Mouse (Mus musculus): Measurements from ENCODE around the gene Pyroxd1. TPM values are rescaled to one million over a fixed set of nuclear protein-coding genes. Genes with fewer than 3 reads are reported as not detected.
"Not testable (repeated sequence)": the region's sequence is repeated elsewhere in the genome, so short reads cannot be mapped to it uniquely, and the experiment has no call there.

Pyroxd1 gene
- 11.9 and 12.6 TPM in 2 replicates for total RNA-seq (2021)
- long read RNA-seq, experiment 1, transcript Pyroxd1-201 (12 exons, 2,831 nt) = major isoform, 14 of 30 reads
- long read RNA-seq, experiment 1, partial matches to known transcripts = 0 of 30 reads
- long read RNA-seq, experiment 1, other reads (novel, unspliced or antisense) = 16 of 30 reads
- long read RNA-seq, experiment 2, transcript Pyroxd1-201 (12 exons, 2,831 nt) = major isoform, 8 of 21 reads
- long read RNA-seq, experiment 2, partial matches to known transcripts = 0 of 21 reads
- long read RNA-seq, experiment 2, other reads (novel, unspliced or antisense) = 13 of 21 reads

DNA sequence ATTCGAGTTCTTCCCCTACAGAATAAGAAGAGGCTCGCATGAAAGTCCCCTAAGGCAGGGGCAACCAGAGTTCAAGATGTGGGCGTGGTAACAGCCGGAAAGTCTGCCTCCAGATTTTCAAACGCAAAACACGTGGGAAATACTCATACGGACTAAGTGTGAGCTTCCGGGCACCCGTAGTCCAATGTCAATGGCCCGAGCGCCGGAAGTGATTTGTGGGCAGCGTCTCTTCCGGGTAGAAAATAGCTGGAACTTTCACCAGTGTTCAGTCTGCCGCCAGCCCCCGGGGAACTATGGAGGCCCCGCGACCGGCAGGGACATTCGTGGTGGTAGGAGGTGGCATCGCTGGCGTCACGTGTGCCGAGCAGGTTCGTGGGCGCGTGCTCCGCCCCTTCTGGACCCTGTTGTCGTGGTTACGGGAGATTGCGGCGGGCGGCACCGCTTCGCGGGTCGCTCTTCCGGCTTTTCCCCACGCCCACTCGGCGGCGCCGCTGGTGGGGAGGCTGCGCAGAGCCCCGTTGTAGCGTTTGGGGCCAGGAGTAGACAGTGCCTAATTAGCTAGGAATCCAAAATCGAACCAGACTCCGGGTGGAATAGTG is at the start of gene Pyroxd1:
Gene Pyroxd1 (plus strand): TSS at position 215 of the 599 bp plus-strand sequence.
- peak; percentile 90 for DNase-seq

- no peak for DNase-seq
Measured at GRCm38 (mm10) chr6:142298098-142298497, 47.4 kb upstream of the Pyroxd1 start, which contains the start of gene Iapp. Gene Iapp (plus strand): TSS chr6:142298423.

- DNase-seq = no peak
Measured at GRCm38 (mm10) chr6:142305076-142305475, 40.4 kb upstream of the Pyroxd1 start.

DNA sequence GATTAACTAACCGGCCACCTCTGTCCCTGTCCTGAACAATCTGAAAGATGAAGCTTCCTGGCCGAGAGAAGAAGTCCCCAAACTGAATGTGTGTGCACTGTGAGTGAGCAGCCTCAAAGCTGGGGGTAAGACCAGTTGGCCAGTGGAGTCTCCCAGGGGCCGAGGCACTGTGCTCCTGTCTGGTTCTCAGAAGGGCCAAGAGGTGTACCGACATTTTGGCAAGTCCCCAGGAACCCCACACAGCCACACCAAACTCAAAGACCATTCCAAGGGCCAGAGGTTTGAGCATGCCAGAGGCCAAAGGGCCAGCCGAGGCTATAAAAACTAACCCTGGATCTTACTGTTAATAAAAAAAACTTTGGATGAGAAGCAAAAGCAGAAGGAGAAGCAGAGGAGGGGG is 31.2 kb upstream of the Pyroxd1 start:
- no peak for DNase-seq

GRCm38 (mm10) chr6:142317106-142317505 is 28.3 kb upstream of the Pyroxd1 start:
- no peak for DNase-seq

DNA sequence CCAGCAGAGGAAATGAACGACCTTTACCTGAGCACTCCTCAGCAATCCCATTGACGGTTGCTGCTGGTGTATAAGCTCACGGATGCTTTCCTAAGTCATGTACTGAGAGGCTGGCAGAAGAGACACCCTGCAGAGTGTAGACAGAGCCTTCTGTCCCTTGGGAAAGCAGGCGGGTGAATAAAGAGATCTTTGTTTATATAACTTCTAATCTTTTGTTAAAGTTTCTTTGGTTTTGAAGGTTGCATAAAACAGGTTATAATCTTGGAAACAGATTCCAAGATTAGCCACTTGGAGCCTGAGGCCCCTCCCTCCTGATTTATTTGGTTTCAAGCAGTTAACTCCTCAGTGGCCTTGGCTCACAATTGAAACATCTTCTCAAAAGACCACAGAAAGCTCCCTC is 22.6 kb upstream of the Pyroxd1 start, which contains the start of gene Slco1a5:
Gene Slco1a5 (minus strand): TSS at position 101 of the 400 bp plus-strand sequence.
- no peak for DNase-seq

- no peak for DNase-seq
Measured at GRCm38 (mm10) chr6:142326598-142326997, 18.9 kb upstream of the Pyroxd1 start.

GRCm38 (mm10) chr6:142329201-142329600 is 16.3 kb upstream of the Pyroxd1 start:
- no peak for DNase-seq

DNA sequence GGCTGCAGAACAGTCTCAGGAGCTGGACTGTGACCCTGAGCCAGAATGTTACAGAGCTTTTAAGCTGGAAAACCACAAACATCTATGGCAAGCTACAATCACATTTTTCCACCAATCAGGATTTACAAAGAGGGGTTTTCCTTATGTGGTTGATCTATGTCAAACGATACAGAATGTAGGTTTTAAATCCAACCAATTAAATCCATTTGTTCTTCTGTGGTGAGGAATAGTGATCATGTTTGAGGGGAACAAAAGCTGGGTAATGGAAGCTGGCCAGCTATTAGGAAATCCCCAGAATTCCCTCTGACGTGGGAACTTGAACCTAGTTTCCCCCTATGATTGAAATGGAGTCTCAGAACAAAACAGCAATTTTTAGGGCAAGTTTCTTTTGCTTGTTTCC is 6.5 kb upstream of the Pyroxd1 start:
- no peak for DNase-seq

DNA sequence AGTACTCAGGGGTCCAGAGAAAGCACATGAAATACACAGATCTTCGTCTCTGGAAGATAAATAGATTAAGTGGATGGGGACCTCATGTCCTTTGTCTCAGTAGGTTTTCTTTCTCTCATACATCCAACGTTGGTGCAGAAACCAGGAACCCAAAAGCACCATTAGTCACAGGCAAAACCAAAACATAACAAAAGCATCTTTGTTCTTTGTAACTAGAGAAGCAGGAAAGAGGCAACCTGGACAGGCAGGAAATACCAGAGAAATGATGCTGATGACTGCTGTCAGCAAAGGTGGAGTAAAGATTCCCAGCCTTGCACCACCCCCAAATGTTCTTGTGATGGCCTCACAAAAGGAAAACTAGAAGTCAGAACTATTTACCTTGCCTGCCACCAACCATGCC is 5.9 kb upstream of the Pyroxd1 start:
- DNase-seq = no peak

DNA sequence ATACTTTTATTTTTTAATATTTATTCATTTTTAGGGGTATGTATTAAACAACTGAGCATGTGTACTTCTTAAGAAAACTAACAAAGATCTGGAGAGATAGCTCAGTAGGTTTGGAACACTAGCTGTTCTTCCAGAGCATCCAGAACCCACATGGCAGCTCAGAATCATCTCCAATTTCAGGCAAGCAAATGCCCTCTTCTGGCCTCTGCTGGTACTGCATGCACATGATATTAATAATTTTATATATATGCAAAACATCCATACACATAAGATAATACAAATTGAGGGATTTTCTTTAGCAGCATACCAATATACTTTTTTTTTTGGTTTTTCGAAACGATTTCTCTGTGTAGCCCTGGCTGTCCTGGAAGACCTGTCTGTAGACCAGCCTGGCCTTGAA is 1.9 kb upstream of the Pyroxd1 start:
- DNase-seq = peak; percentile 59

GRCm38 (mm10) chr6:142346181-142347110 is 992 bp downstream of the Pyroxd1 start:
- DNase-seq = no peak

DNA sequence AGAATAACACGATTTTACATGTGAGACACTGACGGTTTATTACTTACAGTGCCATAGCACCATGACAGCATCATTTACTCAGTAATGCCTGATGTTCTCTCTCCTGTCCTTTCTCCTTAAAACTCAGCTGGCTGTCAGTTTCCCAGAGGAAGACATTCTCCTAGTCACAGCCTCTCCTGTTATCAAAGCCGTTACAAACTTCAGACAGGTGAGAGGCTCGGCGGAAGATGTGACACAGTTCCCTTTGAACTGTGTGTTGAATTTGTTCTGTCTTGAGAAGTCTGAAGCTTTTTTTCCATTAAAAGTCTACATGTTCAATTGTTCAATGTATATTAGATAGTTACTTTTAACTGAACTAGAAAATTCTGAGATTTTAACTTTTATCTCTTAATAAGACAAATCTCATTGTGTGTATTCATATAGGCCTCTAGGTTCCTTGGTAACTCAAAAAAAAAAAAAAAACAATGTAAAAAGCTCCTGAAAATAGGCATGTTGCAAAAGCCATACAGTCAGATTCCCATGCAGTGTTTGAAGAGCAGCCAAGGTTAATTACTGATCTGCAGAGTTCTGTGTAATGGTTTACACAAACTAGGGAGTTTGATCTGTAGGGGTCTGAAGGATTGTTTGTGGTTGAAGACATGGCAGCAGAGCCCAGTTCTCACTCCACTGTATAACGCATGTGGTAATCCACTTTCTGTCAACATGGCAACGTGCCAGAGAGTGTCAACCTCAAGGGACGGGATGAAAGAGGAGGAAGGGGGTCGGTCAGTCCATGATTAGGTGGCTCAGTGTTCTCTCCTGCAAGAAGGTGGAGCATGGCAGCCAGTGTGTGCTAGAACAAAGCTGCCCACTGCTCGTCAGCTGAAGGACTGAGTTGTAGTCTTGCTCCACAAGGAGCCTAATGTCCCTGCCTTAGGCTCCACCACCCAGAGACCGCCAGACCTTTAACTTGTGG is 2.3 kb downstream of the Pyroxd1 start:
- DNase-seq = no peak

- not testable (repeated sequence) for DNase-seq
Measured at GRCm38 (mm10) chr6:142352099-142352498, 6.6 kb downstream of the Pyroxd1 start.

DNA sequence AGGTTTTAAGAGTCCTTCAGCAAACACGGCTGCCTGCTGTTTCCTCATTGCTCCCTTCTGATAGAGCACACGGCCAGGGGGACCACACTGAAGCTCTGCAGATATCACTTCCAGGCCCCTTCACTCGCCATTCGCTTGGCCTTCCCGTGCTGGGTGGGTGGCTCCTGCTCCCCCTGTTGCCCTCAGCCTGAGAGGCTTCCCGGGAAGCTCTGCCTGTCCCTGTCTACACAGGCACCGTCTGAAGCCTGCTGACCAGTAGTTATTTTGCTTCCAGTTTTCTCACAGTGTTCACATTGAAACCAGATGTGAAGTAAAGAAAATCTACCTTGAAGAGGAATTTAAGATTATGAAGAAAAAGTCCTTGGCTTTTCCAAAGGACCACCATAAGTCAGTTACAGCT is 11.7 kb downstream of the Pyroxd1 start:
- DNase-seq = no peak

- no peak for DNase-seq
Measured at GRCm38 (mm10) chr6:142362036-142362435, 16.6 kb downstream of the Pyroxd1 start.

DNA sequence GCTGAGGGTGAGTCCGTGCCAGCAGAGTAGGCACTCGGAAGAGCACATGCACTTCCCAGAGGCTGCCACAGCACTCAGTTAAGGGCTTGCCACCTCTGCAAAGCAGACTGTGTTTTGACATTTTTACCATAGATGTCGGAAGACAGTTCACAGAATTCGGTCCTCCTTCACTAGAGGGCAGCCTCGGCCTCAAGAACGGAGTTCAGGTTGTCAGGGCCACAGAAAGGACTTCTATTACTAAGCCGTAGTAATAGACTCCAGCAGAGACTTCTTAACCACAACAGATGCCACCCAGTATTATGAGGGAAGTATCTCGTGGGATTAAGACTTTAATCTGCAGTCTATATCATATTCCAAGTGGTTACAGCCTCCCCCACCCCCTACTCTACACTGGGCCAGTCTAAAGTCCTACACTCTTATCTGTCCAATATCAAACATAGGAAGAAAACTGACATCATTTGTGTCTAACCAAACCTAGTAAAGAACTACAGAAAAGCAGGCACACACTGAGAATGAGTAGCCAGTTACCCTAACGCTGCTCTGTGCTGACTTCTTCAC is 17.6 kb downstream of the Pyroxd1 start:
- peak; percentile 21 for DNase-seq

- DNase-seq = peak; percentile 14
Measured at GRCm38 (mm10) chr6:142365742-142366472, 20.5 kb downstream of the Pyroxd1 start.

GRCm38 (mm10) chr6:142366473-142367018 is 21.1 kb downstream of the Pyroxd1 start:
- no peak for DNase-seq

DNA sequence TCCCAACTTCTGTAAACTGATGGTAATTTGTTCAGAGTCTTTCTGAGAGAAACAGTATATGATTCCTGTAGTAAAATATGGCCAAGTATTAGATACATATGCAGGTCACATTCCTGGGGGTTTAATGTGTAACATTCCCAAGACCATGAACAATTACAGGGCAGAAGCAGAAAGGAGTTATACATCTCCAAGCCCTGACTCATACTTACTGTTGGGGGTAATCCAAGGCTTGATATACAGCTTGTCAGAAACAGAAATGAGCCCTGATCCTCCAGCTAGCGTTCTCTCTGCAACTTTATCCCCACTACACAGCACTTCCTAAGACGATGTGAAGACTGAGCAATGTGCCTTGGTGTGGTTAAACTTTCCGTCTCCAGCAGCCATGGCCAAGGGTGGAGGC is 22.1 kb downstream of the Pyroxd1 start:
- no peak for DNase-seq

All from adrenal gland, postnatal 14 days (tissue).